Mouse (Mus musculus): ENCODE measurements around the gene Polrmt. TPM values are rescaled to one million over a fixed set of nuclear protein-coding genes. Genes with fewer than 3 reads are reported as not detected.

The Polrmt gene
- total RNA-seq, 2 experiments from 2014 or later, result 42.3 to 48.0 TPM

DNA sequence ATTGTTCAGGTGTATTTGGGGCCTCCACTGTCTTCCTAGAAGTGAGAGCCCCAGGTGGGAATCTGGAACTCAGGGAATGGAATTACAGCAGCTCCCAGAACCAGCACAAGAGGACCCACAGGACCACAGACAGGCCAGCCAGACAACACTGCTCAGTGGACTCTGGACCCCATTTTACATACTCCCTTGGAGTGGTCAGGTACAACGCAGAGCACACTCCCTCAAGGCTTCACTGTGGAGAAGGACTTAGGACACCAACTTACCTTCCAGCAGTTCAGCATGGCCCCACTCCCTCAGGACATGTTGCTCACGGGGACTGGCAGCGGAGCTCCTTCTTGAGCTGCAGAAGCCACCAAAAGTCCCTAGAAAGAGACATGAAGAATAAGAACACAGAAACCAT is 970 bp downstream of the Polrmt start:
- intact Hi-C loops (cut with DNase I), result no loop called here
- DNase-seq, result no peak

DNA sequence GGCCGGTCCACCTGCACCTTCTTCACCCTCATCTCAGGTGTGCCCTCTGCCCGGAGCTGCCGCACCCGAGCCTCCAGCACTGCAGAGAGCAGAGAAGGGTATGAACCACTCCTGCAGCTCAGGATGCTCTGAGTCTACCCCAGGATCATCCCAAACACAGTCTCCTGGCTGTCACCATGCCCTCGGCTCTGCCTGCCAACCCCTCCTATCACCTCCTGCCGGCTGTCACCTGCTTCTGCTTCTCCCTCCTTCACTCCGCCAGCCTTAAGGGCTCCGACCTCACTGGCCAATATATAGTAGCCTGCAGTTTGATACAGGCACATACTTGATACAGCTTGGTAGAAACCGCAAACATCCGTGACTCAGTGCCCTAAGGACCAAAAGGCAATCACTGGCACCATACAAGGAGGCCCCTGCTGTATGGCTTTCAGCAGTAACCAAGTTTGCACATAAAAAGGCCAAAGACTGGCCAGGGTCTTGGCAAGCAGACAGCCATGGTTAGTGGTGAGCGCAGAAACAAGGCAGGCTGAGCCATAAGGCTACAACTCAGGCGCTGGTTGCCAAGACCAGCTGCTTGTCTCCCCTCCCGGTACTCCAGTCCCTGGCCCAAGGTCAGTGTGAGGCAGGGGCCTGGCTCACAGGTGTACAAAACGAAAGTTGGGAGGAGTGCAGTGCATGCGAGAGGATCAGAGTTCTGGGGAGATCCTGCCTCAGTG is 2.6 kb downstream of the Polrmt start:
- intact Hi-C loops (cut with DNase I), result no loop called here
- DNase-seq, result no peak

DNA sequence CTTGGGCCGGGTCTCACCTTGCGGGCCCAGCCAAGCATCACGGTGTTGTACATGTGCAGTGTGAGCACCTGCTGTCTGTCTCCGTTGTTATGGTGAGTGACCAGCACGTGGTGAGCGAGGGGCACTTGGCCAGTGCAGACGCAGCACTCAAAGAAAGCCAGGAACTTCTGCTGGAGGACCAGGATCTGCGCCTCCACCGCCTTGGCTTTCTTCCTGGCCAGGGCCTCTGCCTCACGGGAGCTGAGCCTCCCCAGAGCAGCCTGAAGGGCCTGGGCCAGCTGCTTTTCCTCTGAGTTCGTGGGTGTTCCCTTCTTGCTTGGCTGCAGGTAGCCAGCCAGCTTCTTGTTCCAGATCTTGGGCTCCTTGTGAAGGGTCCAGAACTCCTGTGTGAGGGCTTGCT is 3.2 kb downstream of the Polrmt start:
- intact Hi-C loops (cut with DNase I), result no loop called here
- DNase-seq, result no peak

DNA sequence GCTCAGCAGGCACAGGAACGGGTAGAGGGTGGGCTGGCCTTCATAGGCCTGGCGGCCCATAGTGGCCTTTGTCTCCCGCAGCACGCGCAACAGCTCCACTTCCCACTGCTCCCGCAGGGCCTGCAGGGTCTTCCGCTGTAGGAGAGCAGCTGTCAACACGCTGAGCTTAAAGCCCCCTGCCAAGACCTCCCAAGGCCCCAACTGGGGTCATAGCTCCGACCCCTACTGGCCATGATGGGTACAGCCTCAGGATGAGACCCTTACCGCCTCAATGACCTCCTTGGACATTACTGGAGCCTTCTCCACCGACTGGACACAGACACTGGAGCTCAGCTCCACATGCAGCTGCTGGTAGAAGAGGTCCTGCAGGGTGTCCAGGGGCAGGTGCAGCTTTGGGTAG is 5.5 kb downstream of the Polrmt start:
- no peak for DNase-seq
- intact Hi-C loops (cut with DNase I), result no loop called here

DNA sequence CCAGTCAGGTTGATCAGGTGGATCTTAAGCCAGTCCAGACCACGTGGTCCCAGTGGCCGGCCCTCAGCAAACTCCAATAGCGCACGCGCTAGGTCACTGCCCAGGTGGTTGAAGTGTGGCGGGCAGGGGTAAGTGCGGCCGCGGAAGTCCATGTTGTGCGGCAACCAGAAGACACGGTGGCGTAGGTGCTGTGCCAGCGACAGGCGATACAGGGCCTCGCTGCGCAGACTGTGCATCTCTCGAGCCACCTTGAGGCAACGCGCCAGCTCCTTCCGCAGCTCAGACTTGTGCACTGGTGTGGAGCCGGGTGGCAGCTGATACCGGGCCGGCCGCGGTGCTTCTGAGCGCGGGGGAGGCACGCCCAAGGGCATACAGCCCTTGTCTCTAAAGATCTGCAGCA is 7.1 kb downstream of the Polrmt start:
- intact Hi-C loops (cut with DNase I), result no loop called here
- no peak for DNase-seq

DNA sequence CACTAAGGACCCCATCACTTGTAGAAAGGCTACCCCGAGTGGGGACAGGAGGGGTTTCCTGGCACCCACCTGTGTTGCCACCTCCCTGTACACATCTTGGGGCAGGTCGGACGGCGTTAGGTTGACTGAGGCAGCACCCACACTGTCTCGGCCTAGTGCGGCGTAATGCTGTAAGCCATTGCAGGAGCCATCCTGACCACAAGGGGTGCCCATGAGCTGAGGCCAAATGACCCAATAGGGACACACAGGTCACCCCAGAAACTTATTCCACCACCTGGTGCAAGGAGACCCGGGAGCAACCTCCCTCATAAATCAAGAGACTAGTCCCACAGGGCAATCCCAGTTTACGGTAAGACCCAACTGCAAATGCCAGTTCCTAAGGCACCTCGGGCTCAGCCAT is 8.1 kb downstream of the Polrmt start:
- intact Hi-C loops (cut with DNase I), result no loop called here
- DNase-seq, result no peak

DNA sequence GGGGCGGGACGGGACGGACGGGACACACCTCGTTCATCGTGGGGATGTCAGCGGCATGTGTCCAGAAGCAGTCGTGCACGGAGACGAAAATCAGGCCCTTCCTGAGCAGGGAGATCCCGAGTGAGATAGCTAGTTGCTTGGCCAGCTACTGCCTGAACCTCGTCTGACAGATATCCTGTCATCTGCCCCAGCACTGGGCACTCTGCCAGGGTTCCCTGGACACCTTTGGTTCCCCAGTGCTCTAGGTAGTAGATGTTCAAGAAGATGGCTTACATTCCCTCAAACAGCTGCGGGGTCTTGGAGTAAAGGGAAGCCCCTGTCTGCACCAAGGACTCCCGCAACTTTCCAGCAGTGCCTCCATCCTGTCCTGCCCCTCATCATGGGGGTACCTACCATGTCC is 9.7 kb downstream of the Polrmt start:
- intact Hi-C loops (cut with DNase I), result no loop called here
- no peak for DNase-seq

DNA sequence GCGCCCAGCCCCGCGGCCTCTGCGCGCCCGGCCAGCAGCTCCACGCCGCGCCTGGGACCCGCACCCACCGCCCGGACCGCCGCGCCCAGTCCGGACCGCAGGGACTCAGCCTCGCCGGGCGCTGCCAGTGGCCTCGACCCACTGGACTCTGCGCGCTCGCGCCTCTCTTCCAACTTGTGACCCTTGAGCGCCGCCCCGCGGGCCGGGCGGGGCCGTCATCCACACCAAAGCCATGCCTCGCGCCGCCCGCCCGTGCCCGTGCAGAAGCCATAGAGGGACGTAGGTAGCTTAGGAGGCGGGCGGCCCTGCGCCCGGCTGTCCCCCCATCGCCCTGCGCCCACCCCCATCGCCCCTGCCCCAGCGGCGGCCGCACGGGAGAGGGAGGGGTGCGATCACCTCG is 11.0 kb downstream of the Polrmt start:
- intact Hi-C loops (cut with DNase I), result no loop called here
- no peak for DNase-seq

DNA sequence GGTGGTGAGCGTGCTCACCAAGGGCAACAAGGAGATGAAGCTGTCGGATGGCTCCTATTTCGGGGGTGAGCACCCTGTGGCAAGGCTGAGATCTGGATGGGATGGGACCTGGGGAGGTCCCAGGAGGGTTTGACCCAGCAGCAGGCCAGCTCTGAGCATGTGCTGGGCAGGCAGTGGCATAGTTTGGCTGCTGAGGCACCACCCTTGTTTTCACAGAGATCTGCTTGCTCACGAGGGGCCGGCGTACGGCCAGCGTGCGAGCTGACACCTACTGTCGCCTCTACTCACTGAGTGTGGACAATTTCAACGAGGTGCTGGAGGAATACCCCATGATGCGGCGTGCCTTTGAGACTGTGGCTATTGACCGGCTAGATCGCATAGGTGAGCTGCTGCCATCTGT is 12.5 kb downstream of the Polrmt start:
- intact Hi-C loops (cut with DNase I), result loop anchor here (5.0 kb wide), 1 partner anchor 53 kb away; no protein-coding TSS in a partner anchor
- DNase-seq, result no peak

DNA sequence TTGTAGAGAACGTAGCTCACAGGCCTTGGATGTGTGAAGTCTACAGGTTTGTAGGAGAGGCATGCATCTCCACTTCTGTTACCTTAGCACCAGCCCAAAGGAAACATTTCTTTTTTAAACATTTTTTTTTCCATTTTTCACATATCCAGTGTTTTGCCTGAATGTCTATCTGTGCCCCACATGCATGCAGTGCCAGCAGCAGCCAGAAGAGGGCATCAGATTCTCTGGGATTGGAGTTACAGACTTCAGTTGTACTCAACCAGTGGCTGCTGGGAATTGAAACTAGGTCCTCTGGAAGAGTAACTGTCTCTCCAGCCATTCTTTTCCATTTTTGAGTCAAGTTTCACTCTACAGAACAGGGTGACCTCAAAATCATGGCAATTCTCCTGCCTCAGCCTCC is 13.9 kb downstream of the Polrmt start:
- intact Hi-C loops (cut with DNase I), result loop anchor here (5.0 kb wide), 1 partner anchor 55 kb away; no protein-coding TSS in a partner anchor
- peak in 1 of 2 experiments; percentile 43 for DNase-seq

DNA sequence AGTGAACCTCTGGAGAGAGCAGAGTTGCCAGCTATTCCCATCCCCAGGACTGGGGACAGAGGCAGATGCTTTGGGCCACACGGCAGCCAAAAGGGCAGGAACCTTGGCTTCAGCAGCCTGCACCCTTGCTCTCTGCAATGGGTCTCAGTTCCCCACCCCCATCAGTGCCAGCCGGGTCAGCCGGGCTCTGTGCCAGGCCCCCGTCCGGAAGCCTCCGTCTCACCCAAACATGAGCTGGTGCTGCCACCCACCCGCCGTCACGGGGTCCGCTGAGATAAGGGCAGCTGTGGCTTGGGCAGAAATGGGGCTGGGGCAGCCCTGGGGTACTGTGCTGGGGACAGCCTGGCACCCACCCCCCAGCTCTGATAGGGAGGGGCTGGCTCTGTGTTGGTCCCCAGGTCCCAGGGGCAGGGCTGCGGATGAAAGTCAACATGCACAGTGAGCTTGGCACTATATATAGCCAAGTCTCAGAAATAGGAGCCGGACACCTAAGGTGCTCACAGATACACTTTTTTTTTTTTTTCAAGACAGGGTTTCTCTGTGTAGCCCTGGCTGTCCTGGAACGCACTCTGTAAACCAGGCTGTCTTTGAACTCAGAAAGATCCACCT is 16.9 kb downstream of the Polrmt start:
- intact Hi-C loops (cut with DNase I), result no loop called here
- DNase-seq, result no peak

DNA sequence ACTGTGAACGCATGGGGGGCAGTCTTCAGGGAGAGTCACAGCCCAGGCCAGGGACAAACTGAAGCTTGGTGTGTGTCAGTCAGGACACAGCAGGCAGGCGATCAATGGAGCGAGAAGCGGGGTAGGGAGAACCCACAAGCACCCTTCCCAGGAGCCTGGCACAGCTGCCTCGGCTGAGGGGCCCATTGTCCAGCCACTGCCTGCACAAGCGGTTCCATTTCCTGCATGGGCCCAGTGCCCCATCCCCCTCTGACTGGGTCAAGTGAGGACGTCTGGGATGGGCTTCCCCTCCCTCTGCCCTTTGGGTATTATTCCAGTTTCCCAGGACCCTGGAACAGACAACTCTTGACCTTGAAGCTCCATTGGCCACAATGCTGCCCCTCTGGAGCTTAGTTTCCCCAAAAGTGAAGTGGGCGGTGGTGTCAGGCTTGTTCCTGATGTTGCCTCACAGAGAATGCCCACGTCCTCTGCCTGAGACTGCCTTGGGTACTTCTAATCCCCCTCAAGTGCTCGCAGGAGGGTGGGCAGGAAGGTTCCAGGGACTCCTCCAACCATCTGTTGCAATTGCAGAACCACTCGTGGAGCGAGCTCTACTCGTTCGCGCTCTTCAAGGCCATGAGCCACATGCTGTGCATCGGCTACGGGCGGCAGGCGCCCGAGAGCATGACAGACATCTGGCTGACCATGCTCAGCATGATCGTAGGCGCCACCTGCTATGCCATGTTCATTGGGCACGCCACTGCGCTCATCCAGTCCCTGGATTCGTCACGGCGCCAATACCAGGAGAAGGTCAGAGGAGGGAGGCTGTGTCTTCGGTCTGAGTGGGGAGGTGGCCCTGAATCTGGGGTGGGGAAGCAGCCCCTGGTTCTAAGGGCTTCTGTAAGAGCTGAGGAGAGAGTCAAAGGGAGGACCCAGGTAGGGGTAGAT is 17.8 kb downstream of the Polrmt start:
- DNase-seq, result no peak
- intact Hi-C loops (cut with DNase I), result no loop called here

DNA sequence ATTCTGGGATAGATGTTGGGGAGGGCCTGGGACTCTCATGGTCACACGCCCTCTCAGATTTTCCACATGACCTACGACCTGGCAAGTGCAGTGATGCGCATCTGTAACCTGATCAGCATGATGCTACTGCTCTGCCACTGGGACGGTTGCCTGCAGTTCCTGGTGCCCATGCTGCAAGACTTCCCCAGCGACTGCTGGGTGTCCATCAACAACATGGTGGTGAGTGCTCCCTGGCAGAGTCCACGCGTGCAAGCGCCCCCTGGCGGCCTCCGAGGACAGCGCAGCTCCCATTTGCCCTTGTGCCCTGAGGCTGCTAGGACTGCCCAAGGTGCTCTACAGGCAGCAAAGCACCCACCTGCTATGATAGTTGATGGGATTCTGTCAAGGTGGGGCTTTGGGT is 20.3 kb downstream of the Polrmt start:
- DNase-seq, result peak in 1 of 2 experiments; percentile 51
- intact Hi-C loops (cut with DNase I), result no loop called here

DNA sequence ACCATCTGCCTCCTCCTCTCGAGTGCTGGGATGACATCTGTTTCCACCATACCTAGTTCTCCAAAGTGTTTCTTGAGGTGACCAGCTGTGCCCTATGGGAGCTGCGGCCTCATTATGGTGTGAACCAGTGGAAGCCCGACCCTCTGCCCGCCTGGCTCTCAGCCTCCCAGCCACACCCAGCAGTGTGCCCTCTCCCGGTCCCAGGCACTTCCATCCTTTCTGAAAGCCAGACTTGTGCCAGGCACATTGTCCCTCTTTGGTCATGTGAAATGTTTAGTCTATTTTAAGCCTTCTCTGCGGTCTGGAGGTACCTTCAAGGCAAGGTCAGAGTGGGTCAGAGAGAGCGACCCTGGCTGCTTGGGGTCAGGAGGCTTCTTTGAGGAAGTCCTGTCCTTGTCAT is 22.7 kb downstream of the Polrmt start:
- intact Hi-C loops (cut with DNase I), result no loop called here
- DNase-seq, result no peak

DNA sequence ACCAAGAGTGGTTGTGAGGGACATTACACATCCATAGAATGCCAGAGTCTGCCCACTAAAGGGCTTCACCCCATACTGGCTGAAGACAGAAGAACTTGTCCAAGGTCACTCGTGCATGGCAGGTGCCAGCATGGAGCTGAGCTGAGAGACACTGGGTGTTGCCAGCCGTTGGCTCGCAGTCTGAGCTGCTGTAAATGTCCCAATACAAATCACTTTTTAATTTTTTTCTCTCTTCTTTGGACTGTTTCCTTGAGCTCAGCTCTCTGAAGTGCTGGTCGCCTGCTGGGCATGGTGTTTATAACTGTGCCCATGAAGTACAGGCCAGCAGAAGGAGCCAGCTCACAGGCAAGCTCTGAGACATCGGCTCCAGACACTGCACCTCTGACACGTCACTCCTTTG is 23.3 kb downstream of the Polrmt start:
- intact Hi-C loops (cut with DNase I), result no loop called here
- DNase-seq, result no peak

DNA sequence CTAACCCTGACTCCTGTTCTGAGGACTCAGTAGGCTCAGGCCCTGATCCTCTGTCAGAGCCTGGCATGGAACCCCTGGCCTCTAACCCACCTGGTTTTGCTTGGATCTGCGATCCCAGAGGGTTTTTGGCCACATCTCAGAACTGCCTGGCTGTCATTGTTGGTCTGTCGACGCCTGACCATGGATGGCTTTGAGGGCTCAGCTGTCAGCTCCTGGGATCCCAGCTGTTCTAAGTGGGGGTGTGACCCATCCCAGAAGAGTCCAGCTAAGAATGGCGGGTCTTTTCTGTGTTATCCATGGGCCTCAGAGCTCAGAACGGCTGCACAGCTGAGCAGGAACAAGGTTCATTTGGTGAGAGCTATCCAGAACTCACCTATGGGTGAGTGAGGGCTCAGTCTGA is 25.3 kb downstream of the Polrmt start:
- no peak for DNase-seq
- intact Hi-C loops (cut with DNase I), result no loop called here

DNA sequence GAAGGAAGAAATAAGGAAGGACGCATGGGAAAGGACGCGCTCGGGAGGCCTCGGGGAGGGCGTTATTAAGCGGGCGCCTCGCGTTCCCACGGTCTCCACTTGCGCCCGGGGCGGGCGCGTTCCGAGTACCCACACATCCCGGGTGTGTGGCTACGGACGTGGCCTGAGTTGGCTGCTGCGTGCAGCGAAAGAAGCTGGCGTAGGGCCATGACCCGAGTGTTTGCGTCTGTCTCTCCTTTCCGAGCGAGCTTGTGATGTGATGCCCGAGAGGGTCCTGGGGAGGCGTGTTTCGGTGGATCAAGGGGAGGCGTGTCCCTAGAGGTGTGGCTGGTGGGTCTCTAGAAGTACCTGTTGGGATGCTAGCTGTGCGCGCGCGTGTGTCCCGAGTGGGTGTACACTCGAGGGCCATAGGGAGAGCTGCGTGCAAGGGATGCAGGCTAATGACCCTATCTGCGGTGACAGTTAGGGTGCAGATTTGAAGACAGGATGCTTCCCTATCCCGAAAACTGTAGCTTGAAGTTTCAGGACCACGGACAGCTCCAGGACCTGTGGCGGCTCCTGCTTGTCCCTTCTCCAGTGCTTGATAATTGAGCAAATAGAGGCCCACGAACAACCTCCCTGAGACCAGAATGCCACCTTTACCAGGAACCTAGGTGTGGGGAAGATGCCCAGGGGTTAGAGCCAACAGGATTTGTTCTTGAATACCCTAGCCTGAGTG is 28.6 kb downstream of the Polrmt start:
- intact Hi-C loops (cut with DNase I), result no loop called here
- DNase-seq, result peak; percentile 76 to 79

DNA sequence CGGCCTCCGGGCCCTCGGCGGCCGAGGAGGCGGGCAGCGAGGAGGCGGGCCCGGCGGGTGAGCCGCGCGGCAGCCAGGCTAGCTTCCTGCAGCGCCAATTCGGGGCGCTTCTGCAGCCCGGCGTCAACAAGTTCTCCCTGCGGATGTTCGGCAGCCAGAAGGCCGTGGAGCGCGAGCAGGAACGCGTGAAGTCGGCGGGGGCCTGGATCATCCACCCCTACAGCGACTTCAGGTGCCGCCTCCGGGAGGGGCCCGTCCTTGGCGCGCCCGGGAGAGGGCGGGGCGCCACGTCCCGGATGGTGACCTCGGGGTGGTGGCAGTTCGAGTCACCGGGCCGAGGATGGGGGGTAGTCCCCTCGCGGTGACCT is 29.4 kb downstream of the Polrmt start:
- DNase-seq, result no peak
- intact Hi-C loops (cut with DNase I), result no loop called here

DNA sequence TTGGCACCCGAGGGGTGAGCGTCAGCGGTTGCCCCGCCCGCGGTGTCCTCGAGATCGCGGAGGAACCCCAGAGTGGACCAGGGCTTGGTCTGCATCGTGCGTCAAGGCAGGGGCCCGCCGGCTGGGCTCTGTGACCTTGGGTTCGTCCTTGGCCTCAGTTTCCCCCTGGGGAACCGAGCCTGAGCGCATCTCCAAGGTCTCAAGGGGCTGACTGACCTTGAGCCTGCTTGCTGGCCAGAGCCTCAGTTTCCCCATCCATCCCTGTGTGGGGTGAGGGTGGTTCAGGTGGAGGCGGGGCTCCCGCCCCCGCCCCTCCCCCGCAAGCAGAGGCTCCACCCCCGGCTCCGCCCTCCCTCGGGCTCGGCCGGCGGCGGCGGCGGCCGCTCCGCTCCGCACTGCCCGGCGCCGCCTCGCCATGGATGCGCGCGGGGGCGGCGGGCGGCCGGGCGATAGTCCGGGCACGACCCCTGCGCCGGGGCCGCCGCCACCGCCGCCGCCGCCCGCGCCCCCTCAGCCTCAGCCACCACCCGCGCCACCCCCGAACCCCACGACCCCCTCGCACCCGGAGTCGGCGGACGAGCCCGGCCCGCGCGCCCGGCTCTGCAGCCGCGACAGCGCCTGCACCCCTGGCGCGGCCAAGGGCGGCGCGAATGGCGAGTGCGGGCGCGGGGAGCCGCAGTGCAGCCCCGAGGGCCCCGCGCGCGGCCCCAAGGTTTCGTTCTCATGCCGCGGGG is 30.0 kb downstream of the Polrmt start, which contains the start of gene Hcn2:
Gene Hcn2 (plus strand): TSS at position 381 of the 734 bp plus-strand sequence.
- DNase-seq, result no peak
- intact Hi-C loops (cut with DNase I), result no loop called here

DNA sequence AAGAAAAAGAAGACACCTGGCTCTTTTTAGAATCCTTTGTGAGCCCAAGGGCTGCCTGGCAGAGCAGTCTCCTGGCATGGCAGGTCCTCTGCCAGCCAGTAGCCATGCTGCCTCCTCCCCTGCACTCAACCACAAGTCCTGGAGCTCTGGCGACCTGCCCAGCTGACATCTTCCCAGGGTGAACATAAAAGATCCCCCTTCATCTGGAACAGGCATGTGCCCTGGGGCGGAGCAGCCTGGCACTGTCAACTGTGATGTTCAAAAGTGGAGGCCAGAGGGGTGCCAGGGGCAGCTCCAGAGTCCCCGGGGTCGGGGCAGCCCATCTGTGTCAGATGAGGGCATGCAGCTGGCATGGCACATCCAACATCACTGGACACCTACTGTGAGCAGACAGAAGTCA is 31.4 kb downstream of the Polrmt start:
- no peak for DNase-seq
- intact Hi-C loops (cut with DNase I), result no loop called here

All from heart, postnatal 36 days (tissue).